In genomic region chr11:86872537-86873405, GRCm38 (mm10) we compare ENCODE assay signal across 11 mouse cellular contexts.
DNase-seq lines count a peak whose midpoint lies in the region; ATAC-seq lines count a peak whose summit lies in the region.
"Had no signal": no experiment of that assay in that cellular context is flagged by ENCODE, and none has a peak within 500 bp of the region (broad histone marks: within the 10 kb centered on the region; RNA-seq: fewer than 3 reads in every experiment).

No protein-coding gene starts in this region.

- no peak overlapping the region; the same call in 1 of the 2 replicates for H3K4me3 ChIP-seq in forebrain, embryonic 10.5 days
- no peak overlapping the region for H3K4me3 ChIP-seq in midbrain, embryonic 14.5 days (replicated peaks; ENCODE audit: low read depth, low read length)
- H3K4me3 ChIP-seq: megakaryocyte, embryonic 14.5 days had no signal

- WGBS in forebrain, embryonic 10.5 days, result 59% methylated on average over 10 of the region's 10 CpGs
- 48% methylated on average over 10 of the region's 10 CpGs for WGBS in midbrain, embryonic 14.5 days

- peaks cover 39% of the 10 kb centered on the region for H3K4me1 ChIP-seq in forebrain, embryonic 10.5 days
- H3K4me1 ChIP-seq in midbrain, embryonic 14.5 days (ENCODE audit: control insufficient read depth, insufficient read depth, low read length), result peaks cover 19% of the 10 kb centered on the region

- no peak overlapping the region for H3K4me2 ChIP-seq in midbrain, embryonic 14.5 days (ENCODE audit: low read length)

- intact Hi-C loops in left cerebral cortex, postnatal 25 days (cut with DNase I), result no loop called here

- no peaks in the 10 kb centered on the region for H3K36me3 ChIP-seq in forebrain, embryonic 10.5 days (replicated peaks)
- no peaks in the 10 kb centered on the region for H3K36me3 ChIP-seq in midbrain, embryonic 14.5 days (ENCODE audit: control insufficient read depth, insufficient read depth, low read length)

- H3K9me3 ChIP-seq in forebrain, embryonic 10.5 days, result no peaks in the 10 kb centered on the region
- H3K9me3 ChIP-seq in midbrain, embryonic 14.5 days (ENCODE audit: control insufficient read depth, low read length), result no peaks in the 10 kb centered on the region

- peak; percentile 60 for DNase-seq in kidney, adult 18-20 months
- DNase-seq in kidney, postnatal 4 days, result no peak
- DNase-seq in forebrain, embryonic 10.5 days (ENCODE audit: extremely low spot score, low spot score), result no peak
- peak; percentile 79 for DNase-seq in kidney, adult 9 months
- peak; percentile 81 for DNase-seq in midbrain, embryonic 14.5 days
- no peak for DNase-seq in left cerebral cortex, postnatal 25 days (ENCODE audit: low spot score in 2 of 2)
- no peak for DNase-seq in left cerebral cortex, adult 18-20 months (ENCODE audit: low spot score in 2 of 2)
- no peak for DNase-seq in retina, postnatal 1 day
- DNase-seq: adrenal gland, postnatal 10 days; heart, adult 11 months had no signal

- ATAC-seq in midbrain, embryonic 14.5 days (ENCODE audit: low FRiP score, low TSS enrichment), result peak; percentile 31; the same call in 1 of the 2 replicates

- peak overlapping the region; percentile 77 for H3K27ac ChIP-seq in forebrain, embryonic 10.5 days
- peak overlapping the region; percentile 72 for H3K27ac ChIP-seq in midbrain, embryonic 14.5 days (replicated peaks; ENCODE audit: low read depth, low read length)

- no peaks in the 10 kb centered on the region for H3K27me3 ChIP-seq in forebrain, embryonic 10.5 days (ENCODE audit: poor library complexity, severe bottlenecking)
- H3K27me3 ChIP-seq in midbrain, embryonic 14.5 days (ENCODE audit: control insufficient read depth, insufficient read depth, low read length), result no peaks in the 10 kb centered on the region

- H3K9ac ChIP-seq in midbrain, embryonic 14.5 days (replicated peaks; ENCODE audit: low read length), result no peak overlapping the region

Comparison
In these comparisons a context has a peak if more than half of its experiments do, and no peak if none do; other contexts are left out.
1. DNase-seq: peak in kidney, adult 18-20 months (single experiment), kidney, adult 9 months (single experiment) and midbrain, embryonic 14.5 days (single experiment); none in kidney, postnatal 4 days (0 of 2), forebrain, embryonic 10.5 days (single experiment), left cerebral cortex, postnatal 25 days (0 of 2), left cerebral cortex, adult 18-20 months (0 of 2) and retina, postnatal 1 day (single experiment).